Mouse (Mus musculus) CH12.LX (cell line): ENCODE data around the gene Slc9b2.

Experiments
- CHD2 ChIP-seq: IDR thresholded peaks from 2 replicates; pipeline ENCODE4 v1.6.1; 2011; ENCODE audit warnings: low read length, improper control_type of control experiment
- CTCF ChIP-seq, 2 experiments: IDR thresholded peaks in 1 of 2; conservative IDR thresholded peaks in 1 of 2; 2 replicates each; pipeline ENCODE4 v1.5.1; 2011 to 2012; ENCODE audit warnings: low read depth in 2 of 2, low read length in 2 of 2, improper control_type of control experiment in 1 of 2, inconsistent platforms in 1 of 2, mild to moderate bottlenecking in 1 of 2, moderate library complexity in 1 of 2
- EP300 ChIP-seq: IDR thresholded peaks from 2 replicates; pipeline ENCODE4 v1.6.1; 2011; ENCODE audit warnings: low read length, improper control_type of control experiment
- MEF2A ChIP-seq: IDR thresholded peaks from 2 replicates; pipeline ENCODE4 v1.6.1; 2014; ENCODE audit warnings: low read depth, mild to moderate bottlenecking, inconsistent platforms, low read length, improper control_type of control experiment, borderline replicate concordance
- ZKSCAN1 ChIP-seq: IDR thresholded peaks from 2 replicates; pipeline ENCODE4 v1.6.1; 2012; ENCODE audit warnings: low read depth, inconsistent platforms, low read length, improper control_type of control experiment, borderline replicate concordance
- ZMIZ1 ChIP-seq: IDR thresholded peaks from 2 replicates; pipeline ENCODE4 v1.6.1; 2012; ENCODE audit warnings: low read depth, mild to moderate bottlenecking, inconsistent platforms, low read length, improper control_type of control experiment

GRCm38 (mm10) chr3:135347739-135348264, 40.3 kb downstream of the Slc9b2 start, which contains the start of gene Slc9b1:
- TF ChIP-seq MEF2A (no peak), CTCF (conservative IDR thresholded peaks at IDR 0.05 in 1 of 2, IDR thresholded peaks at IDR 0.05 in 1 of 2; ENCODE audit: low read depth in 2 of 2, low read length in 2 of 2) (no peak), ZMIZ1 (no peak), EP300 (no peak), CHD2 (no peak), ZKSCAN1 (no peak)
